Mouse (Mus musculus): ENCODE measurements around the gene Ankrd61. TPM values are rescaled to one million over a fixed set of nuclear protein-coding genes. Genes with fewer than 3 reads are reported as not detected.

Ankrd61 gene
- polyA plus RNA-seq (2016; fragmentation: Nextera tagmentation; extraction: Ambion mirVana): 0.41 and 0.54 TPM in 2 replicates

- Histone ChIP-seq H3K9ac (no peak within 1 kb of the TSS), H3K27ac (no peak within 1 kb of the TSS), H3K36me3 (peaks cover 100% of the 10 kb centered on the region), H3K9me3 (replicated peaks) (no peaks in the 10 kb centered on the region), H3K4me2 (no peak within 1 kb of the TSS), H3K4me3 (no peak within 1 kb of the TSS), H3K27me3 (replicated peaks) (no peaks in the 10 kb centered on the region), H3K4me1 (peaks cover 14% of the 10 kb centered on the region)
- no peak for ATAC-seq
- 86% methylated on average over 14 of the region's 14 CpGs for WGBS (ENCODE audit: insufficient replicate concordance)
Observed at GRCm38 (mm10) chr5:143897635-143898330, at the start of gene Ankrd61. TSS of gene Ankrd61 (minus strand) at chr5:143897685.

- H3K4me3 ChIP-seq: no peak overlapping the region
- no peak for ATAC-seq
- 72% methylated on average over 14 of the region's 14 CpGs for WGBS (ENCODE audit: insufficient replicate concordance)
- H3K9ac ChIP-seq: no peak overlapping the region
- no peaks in the 10 kb centered on the region for H3K36me3 ChIP-seq
- H3K27ac ChIP-seq: no peak overlapping the region
- no peaks in the 10 kb centered on the region for H3K9me3 ChIP-seq (replicated peaks)
- no peak overlapping the region for H3K4me2 ChIP-seq
- no peaks in the 10 kb centered on the region; the same call in 1 of the 2 replicates for H3K27me3 ChIP-seq (replicated peaks)
- no peaks in the 10 kb centered on the region for H3K4me1 ChIP-seq
Observed at GRCm38 (mm10) chr5:143943231-143944125, 46.0 kb upstream of the Ankrd61 start.

- H3K27me3 ChIP-seq (replicated peaks): no peaks in the 10 kb centered on the region
- WGBS (ENCODE audit: insufficient replicate concordance): 18% methylated on average over 10 of the region's 10 CpGs
- no peaks in the 10 kb centered on the region for H3K9me3 ChIP-seq (replicated peaks)
- H3K4me3 ChIP-seq: no peak overlapping the region
- no peak overlapping the region for H3K9ac ChIP-seq
- H3K4me1 ChIP-seq: peaks cover 7% of the 10 kb centered on the region; the same call in 1 of the 2 replicates
- no peak for ATAC-seq
- no peak overlapping the region for H3K4me2 ChIP-seq
- H3K27ac ChIP-seq: no peak overlapping the region
- no peaks in the 10 kb centered on the region for H3K36me3 ChIP-seq
Observed at GRCm38 (mm10) chr5:143941588-143941987, 44.1 kb upstream of the Ankrd61 start.

GRCm38 (mm10) chr5:143936156-143936555, 38.7 kb upstream of the Ankrd61 start:
- Histone ChIP-seq H3K9me3 (replicated peaks) (no peaks in the 10 kb centered on the region), H3K27me3 (replicated peaks) (no peaks in the 10 kb centered on the region), H3K36me3 (peaks cover 14% of the 10 kb centered on the region), H3K4me1 (peaks cover 7% of the 10 kb centered on the region; the same call in 1 of the 2 replicates), H3K4me2 (no peak overlapping the region), H3K27ac (no peak overlapping the region), H3K4me3 (no peak overlapping the region), H3K9ac (no peak overlapping the region)
- no peak for ATAC-seq
- 78% methylated on average over 9 of the region's 9 CpGs for whole genome bisulfite sequencing (ENCODE audit: insufficient replicate concordance)

- Histone ChIP-seq H3K36me3 (peaks cover 37% of the 10 kb centered on the region), H3K27me3 (replicated peaks) (no peaks in the 10 kb centered on the region), H3K4me3 (no peak overlapping the region), H3K4me1 (peaks cover 7% of the 10 kb centered on the region; the same call in 1 of the 2 replicates), H3K4me2 (no peak overlapping the region), H3K27ac (no peak overlapping the region), H3K9ac (no peak overlapping the region), H3K9me3 (replicated peaks) (no peaks in the 10 kb centered on the region)
- WGBS (ENCODE audit: insufficient replicate concordance): 79% methylated on average over 1 of the region's 1 CpGs
- ATAC-seq: no peak
Observed at GRCm38 (mm10) chr5:143933875-143934274, 36.4 kb upstream of the Ankrd61 start.

- Histone ChIP-seq H3K36me3 (peaks cover 41% of the 10 kb centered on the region), H3K27ac (no peak overlapping the region), H3K4me1 (peaks cover 7% of the 10 kb centered on the region; the same call in 1 of the 2 replicates), H3K4me2 (no peak overlapping the region), H3K9ac (no peak overlapping the region), H3K27me3 (replicated peaks) (no peaks in the 10 kb centered on the region), H3K4me3 (no peak overlapping the region), H3K9me3 (replicated peaks) (no peaks in the 10 kb centered on the region)
- WGBS (ENCODE audit: insufficient replicate concordance): 76% methylated on average over 11 of the region's 11 CpGs
- no peak for ATAC-seq
Observed at GRCm38 (mm10) chr5:143933414-143933813, 35.9 kb upstream of the Ankrd61 start.

GRCm38 (mm10) chr5:143932831-143933230, 35.3 kb upstream of the Ankrd61 start, which contains the start of gene Rsph10b:
TSS of gene Rsph10b (plus strand) at chr5:143933035.
- Histone ChIP-seq H3K4me2 (no peak within 1 kb of the TSS), H3K9ac (no peak within 1 kb of the TSS), H3K4me3 (no peak within 1 kb of the TSS), H3K4me1 (peaks cover 7% of the 10 kb centered on the region; the same call in 1 of the 2 replicates), H3K9me3 (replicated peaks) (no peaks in the 10 kb centered on the region), H3K27ac (no peak within 1 kb of the TSS), H3K36me3 (peaks cover 47% of the 10 kb centered on the region), H3K27me3 (replicated peaks) (no peaks in the 10 kb centered on the region)
- no peak for ATAC-seq
- WGBS (ENCODE audit: insufficient replicate concordance): 38% methylated on average over 8 of the region's 8 CpGs

- Histone ChIP-seq H3K27ac (no peak overlapping the region), H3K27me3 (replicated peaks) (no peaks in the 10 kb centered on the region), H3K36me3 (peaks cover 55% of the 10 kb centered on the region), H3K4me2 (no peak overlapping the region), H3K9ac (no peak overlapping the region), H3K9me3 (replicated peaks) (no peaks in the 10 kb centered on the region), H3K4me3 (no peak overlapping the region), H3K4me1 (peaks cover 2% of the 10 kb centered on the region; the same call in 1 of the 2 replicates)
- 84% methylated on average over 6 of the region's 6 CpGs for WGBS (ENCODE audit: insufficient replicate concordance)
- ATAC-seq: no peak
Observed at GRCm38 (mm10) chr5:143931863-143932580, 34.5 kb upstream of the Ankrd61 start.

GRCm38 (mm10) chr5:143930656-143931055, 33.2 kb upstream of the Ankrd61 start:
- Histone ChIP-seq H3K4me3 (no peak overlapping the region), H3K9me3 (replicated peaks) (no peaks in the 10 kb centered on the region), H3K4me2 (no peak overlapping the region), H3K27me3 (replicated peaks) (no peaks in the 10 kb centered on the region), H3K9ac (no peak overlapping the region), H3K4me1 (peaks cover 3% of the 10 kb centered on the region), H3K27ac (no peak overlapping the region), H3K36me3 (peaks cover 68% of the 10 kb centered on the region)
- 91% methylated on average over 12 of the region's 12 CpGs for WGBS (ENCODE audit: insufficient replicate concordance)
- ATAC-seq: no peak

GRCm38 (mm10) chr5:143929291-143929690, 31.8 kb upstream of the Ankrd61 start:
- 91% methylated on average over 4 of the region's 4 CpGs for WGBS (ENCODE audit: insufficient replicate concordance)
- peaks cover 16% of the 10 kb centered on the region for H3K4me1 ChIP-seq
- H3K4me3 ChIP-seq: no peak overlapping the region
- no peak overlapping the region for H3K4me2 ChIP-seq
- no peak overlapping the region for H3K9ac ChIP-seq
- H3K36me3 ChIP-seq: peaks cover 82% of the 10 kb centered on the region
- no peaks in the 10 kb centered on the region for H3K27me3 ChIP-seq (replicated peaks)
- no peaks in the 10 kb centered on the region for H3K9me3 ChIP-seq (replicated peaks)
- ATAC-seq: no peak
- no peak overlapping the region for H3K27ac ChIP-seq

- peaks cover 96% of the 10 kb centered on the region for H3K36me3 ChIP-seq
- no peak within 1 kb of the TSS for H3K4me2 ChIP-seq
- no peak within 1 kb of the TSS for H3K27ac ChIP-seq
- H3K9me3 ChIP-seq (replicated peaks): no peaks in the 10 kb centered on the region
- 88% methylated on average over 8 of the region's 8 CpGs for WGBS (ENCODE audit: insufficient replicate concordance)
- ATAC-seq: no peak
- no peak within 1 kb of the TSS for H3K4me3 ChIP-seq
- peaks cover 20% of the 10 kb centered on the region for H3K4me1 ChIP-seq
- no peak within 1 kb of the TSS for H3K9ac ChIP-seq
- H3K27me3 ChIP-seq (replicated peaks): no peaks in the 10 kb centered on the region
Observed at GRCm38 (mm10) chr5:143927875-143928274, 30.4 kb upstream of the Ankrd61 start, which contains the start of gene Gm42421. TSS of gene Gm42421 (plus strand) at chr5:143928175.
